ENCODE assay signal across 23 mouse cellular contexts in genomic region chr14:11819326-11819725, GRCm38 (mm10).
A peak's percentile ranks its signal among the peaks of the same experiment; 100 is the strongest.
DNase-seq lines count a peak whose midpoint lies in the region; ATAC-seq and TF ChIP-seq lines count a peak whose summit lies in the region.
"Had no signal": no experiment of that assay in that cellular context is flagged by ENCODE, and none has a peak within 500 bp of the region (broad histone marks: within the 10 kb centered on the region; RNA-seq: fewer than 3 reads in every experiment).

No protein-coding gene starts in this region.

- no peak for TF ChIP-seq EP300 in lung, postnatal 0 days (IDR thresholded peaks at IDR 0.05)

- no peak for ATAC-seq in forebrain, postnatal 0 days
- ATAC-seq in forebrain, embryonic 13.5 days, result no peak
- no peak for ATAC-seq in kidney, postnatal 0 days (replicated peaks; ENCODE audit: low FRiP score, low read depth)
- no peak for ATAC-seq in lung, postnatal 0 days
- ATAC-seq: CD4-positive, CD25-positive, alpha-beta regulatory T cell, adult 4 months; forebrain, embryonic 15.5 days; hindbrain, embryonic 16.5 days had no signal

- no peak overlapping the region for H3K4me2 ChIP-seq in forebrain, postnatal 0 days (ENCODE audit: low read depth)
- no peak overlapping the region for H3K4me2 ChIP-seq in forebrain, embryonic 13.5 days
- H3K4me2 ChIP-seq in kidney, postnatal 0 days (ENCODE audit: low read length), result no peak overlapping the region
- no peak overlapping the region for H3K4me2 ChIP-seq in lung, postnatal 0 days (replicated peaks; ENCODE audit: low read depth, low read length)
- H3K4me2 ChIP-seq: embryonic facial prominence, embryonic 15.5 days; forebrain, embryonic 15.5 days; heart, embryonic 15.5 days; liver, embryonic 13.5 days; neural tube, embryonic 15.5 days had no signal

- H3K27ac ChIP-seq in forebrain, postnatal 0 days (ENCODE audit: low read depth, low read length), result no peak overlapping the region
- no peak overlapping the region for H3K27ac ChIP-seq in forebrain, embryonic 13.5 days
- no peak overlapping the region for H3K27ac ChIP-seq in kidney, postnatal 0 days
- no peak overlapping the region for H3K27ac ChIP-seq in kidney, adult 2 months (ENCODE audit: insufficient read depth, low read depth, low read length)
- no peak overlapping the region for H3K27ac ChIP-seq in lung, postnatal 0 days (ENCODE audit: low read length)
- H3K27ac ChIP-seq: embryonic facial prominence, embryonic 15.5 days; forebrain, embryonic 15.5 days; heart, embryonic 15.5 days; liver, embryonic 13.5 days; neural tube, embryonic 15.5 days had no signal

- H3K4me1 ChIP-seq in forebrain, postnatal 0 days (ENCODE audit: insufficient read depth), result no peaks in the 10 kb centered on the region
- 0 out of 2 replicates have a peak, but pooled peaks cover 17% of the 10 kb centered on the region for H3K4me1 ChIP-seq in forebrain, embryonic 13.5 days
- peaks cover 10% of the 10 kb centered on the region for H3K4me1 ChIP-seq in kidney, postnatal 0 days (replicated peaks; ENCODE audit: insufficient read depth, low read length)
- H3K4me1 ChIP-seq in kidney, adult 2 months (ENCODE audit: control insufficient read depth, insufficient read depth, low read length), result peaks cover 17% of the 10 kb centered on the region
- no peaks in the 10 kb centered on the region for H3K4me1 ChIP-seq in lung, postnatal 0 days (ENCODE audit: insufficient read depth, low read depth, low read length)
- H3K4me1 ChIP-seq in lung, adult 2 months (ENCODE audit: control insufficient read depth, insufficient read depth, low read length), result peaks cover 7% of the 10 kb centered on the region; the same call in 1 of the 2 replicates
- H3K4me1 ChIP-seq: heart, embryonic 15.5 days; liver, embryonic 13.5 days had no signal

- peak; percentile 38 for TF ChIP-seq CTCF in forebrain, postnatal 0 days (IDR thresholded peaks at IDR 0.05; ENCODE audit: low read depth)
- TF ChIP-seq CTCF in kidney, postnatal 0 days (IDR thresholded peaks at IDR 0.05; ENCODE audit: low read depth), result peak; percentile 53; the same call in 1 of the 2 replicates
- TF ChIP-seq CTCF in kidney, adult 2 months (conservative IDR thresholded peaks at IDR 0.05; ENCODE audit: insufficient read depth, insufficient read length, low read depth, low read length), result no peak
- TF ChIP-seq CTCF in lung, postnatal 0 days (IDR thresholded peaks at IDR 0.05), result peak; percentile 58
- TF ChIP-seq CTCF in lung, adult 2 months (IDR thresholded peaks at IDR 0.05; ENCODE audit: insufficient read depth, low read length), result no peak
- TF ChIP-seq CTCF in brain, embryonic 14.5 days (IDR thresholded peaks at IDR 0.05; ENCODE audit: borderline replicate concordance, extremely low read depth, insufficient read depth, insufficient read length), result peak; percentile 16; the same call in 1 of the 2 replicates

- H3K9ac ChIP-seq in forebrain, postnatal 0 days, result no peak overlapping the region
- no peak overlapping the region for H3K9ac ChIP-seq in forebrain, embryonic 13.5 days
- H3K9ac ChIP-seq in kidney, postnatal 0 days (ENCODE audit: low read depth, low read length), result no peak overlapping the region
- H3K9ac ChIP-seq in lung, postnatal 0 days (replicated peaks; ENCODE audit: low read depth), result no peak overlapping the region
- H3K9ac ChIP-seq: embryonic facial prominence, embryonic 15.5 days; forebrain, embryonic 15.5 days; heart, embryonic 15.5 days; liver, embryonic 13.5 days; neural tube, embryonic 15.5 days had no signal

- DNase-seq in forebrain, postnatal 0 days, result no peak
- no peak for DNase-seq in kidney, postnatal 0 days (ENCODE audit: low spot score)
- DNase-seq in kidney, adult 2 months, result no peak
- DNase-seq in lung, postnatal 0 days (ENCODE audit: low spot score), result no peak
- no peak for DNase-seq in lung, adult 2 months
- DNase-seq in brain, embryonic 14.5 days (ENCODE audit: low read depth), result peak; percentile 53
- DNase-seq in yolk sac, embryonic 10.5 days (ENCODE audit: low spot score), result no peak
- DNase-seq: adrenal gland, adult 2 months; cerebellum, adult 18-20 months; gastrocnemius, postnatal 14 days; heart, adult 18-20 months; kidney, adult 11 months; liver, embryonic 13.5 days; lung, postnatal 10 days; thymus, adult 2 months; thymus, postnatal 4 days had no signal

- 89% methylated on average over 2 of the region's 2 CpGs for WGBS in forebrain, postnatal 0 days
- 84% methylated on average over 2 of the region's 2 CpGs for WGBS in forebrain, embryonic 13.5 days
- 90% methylated on average over 2 of the region's 2 CpGs for WGBS in kidney, postnatal 0 days
- WGBS in kidney, adult 2 months, result 70% methylated on average over 2 of the region's 2 CpGs
- WGBS in lung, postnatal 0 days, result 80% methylated on average over 2 of the region's 2 CpGs
- 78% methylated on average over 2 of the region's 2 CpGs for WGBS in lung, adult 2 months

- no peaks in the 10 kb centered on the region for H3K36me3 ChIP-seq in forebrain, postnatal 0 days (ENCODE audit: insufficient read depth)
- H3K36me3 ChIP-seq in forebrain, embryonic 13.5 days (ENCODE audit: poor library complexity, severe bottlenecking), result no peaks in the 10 kb centered on the region
- no peaks in the 10 kb centered on the region for H3K36me3 ChIP-seq in kidney, postnatal 0 days (ENCODE audit: insufficient read depth, low read length)
- no peaks in the 10 kb centered on the region for H3K36me3 ChIP-seq in kidney, adult 2 months (ENCODE audit: control insufficient read depth, insufficient read depth, low read length)
- no peaks in the 10 kb centered on the region for H3K36me3 ChIP-seq in lung, postnatal 0 days (ENCODE audit: insufficient read depth, low read length)
- H3K36me3 ChIP-seq: embryonic facial prominence, embryonic 15.5 days; forebrain, embryonic 15.5 days; heart, embryonic 15.5 days; liver, embryonic 13.5 days; neural tube, embryonic 15.5 days had no signal

- H3K9me3 ChIP-seq in forebrain, postnatal 0 days (ENCODE audit: low read length), result no peaks in the 10 kb centered on the region
- H3K9me3 ChIP-seq in forebrain, embryonic 13.5 days (replicated peaks), result no peaks in the 10 kb centered on the region
- H3K9me3 ChIP-seq in kidney, postnatal 0 days (replicated peaks; ENCODE audit: low read length), result no peaks in the 10 kb centered on the region
- no peaks in the 10 kb centered on the region for H3K9me3 ChIP-seq in lung, postnatal 0 days (ENCODE audit: low read length)
- H3K9me3 ChIP-seq: embryonic facial prominence, embryonic 15.5 days; forebrain, embryonic 15.5 days; heart, embryonic 15.5 days; liver, embryonic 13.5 days; neural tube, embryonic 15.5 days had no signal

- no peak for TF ChIP-seq POLR2A in kidney, adult 2 months (IDR thresholded peaks at IDR 0.05; ENCODE audit: low read depth, low read length)
- no peak for TF ChIP-seq POLR2A in lung, adult 2 months (IDR thresholded peaks at IDR 0.05; ENCODE audit: borderline replicate concordance, extremely low read depth, low read depth, low read length)
- no peak for TF ChIP-seq POLR2A in brain, embryonic 14.5 days (IDR thresholded peaks at IDR 0.05; ENCODE audit: borderline replicate concordance, extremely low read depth, insufficient read depth, insufficient read length, poor library complexity, severe bottlenecking)

- H3K27me3 ChIP-seq in forebrain, postnatal 0 days (ENCODE audit: insufficient read depth, low read length), result no peaks in the 10 kb centered on the region
- no peaks in the 10 kb centered on the region for H3K27me3 ChIP-seq in forebrain, embryonic 13.5 days
- no peaks in the 10 kb centered on the region for H3K27me3 ChIP-seq in kidney, postnatal 0 days (ENCODE audit: insufficient read depth, low read length)
- no peaks in the 10 kb centered on the region for H3K27me3 ChIP-seq in kidney, adult 2 months (replicated peaks; ENCODE audit: control insufficient read depth, insufficient read depth, low read length)
- no peaks in the 10 kb centered on the region for H3K27me3 ChIP-seq in lung, postnatal 0 days (replicated peaks; ENCODE audit: insufficient read depth, low read length)
- H3K27me3 ChIP-seq: embryonic facial prominence, embryonic 15.5 days; forebrain, embryonic 15.5 days; heart, embryonic 15.5 days; liver, embryonic 13.5 days; neural tube, embryonic 15.5 days had no signal

- no peak overlapping the region for H3K4me3 ChIP-seq in forebrain, postnatal 0 days (ENCODE audit: low read depth, low read length)
- no peak overlapping the region for H3K4me3 ChIP-seq in forebrain, embryonic 13.5 days
- H3K4me3 ChIP-seq in kidney, postnatal 0 days (replicated peaks; ENCODE audit: low read depth, low read length), result no peak overlapping the region
- no peak overlapping the region for H3K4me3 ChIP-seq in kidney, adult 2 months (ENCODE audit: insufficient read depth, low read depth, low read length)
- H3K4me3 ChIP-seq in lung, postnatal 0 days (ENCODE audit: low read depth, low read length), result no peak overlapping the region
- no peak overlapping the region for H3K4me3 ChIP-seq in lung, adult 2 months (replicated peaks; ENCODE audit: extremely low read depth, low read depth, low read length)
- H3K4me3 ChIP-seq: embryonic facial prominence, embryonic 15.5 days; forebrain, embryonic 15.5 days; heart, embryonic 15.5 days; liver, embryonic 13.5 days; neural tube, embryonic 15.5 days had no signal

Comparison
In these comparisons a context has a peak if more than half of its experiments do, and no peak if none do; other contexts are left out.
1. CTCF ChIP-seq: peak in forebrain, postnatal 0 days (single experiment), kidney, postnatal 0 days (single experiment), lung, postnatal 0 days (single experiment) and brain, embryonic 14.5 days (single experiment); none in kidney, adult 2 months (single experiment) and lung, adult 2 months (single experiment).